Mouse (Mus musculus) midbrain, embryonic 13.5 days (tissue): Measurements from ENCODE around the gene Ddx23. TPM values are rescaled to one million over a fixed set of nuclear protein-coding genes. Genes with fewer than 3 reads are reported as not detected.
A peak's percentile ranks its signal among the peaks of the same experiment; 100 is the strongest.

Experiments used
- ATAC-seq: fragments of 200-750 bp; cut with Nextera tagmentation; 2 replicates; pipeline ENCODE4 v1.8.0; 2017; ENCODE audit warnings: mild to moderate bottlenecking, moderate TSS enrichment, moderate library complexity
- H3K27ac ChIP-seq: fragments of 300-500 bp; sonication (generic); 2 replicates; pipeline ENCODE4 v1.5.1; 2015; ENCODE audit warnings: inconsistent platforms, mild to moderate bottlenecking, moderate library complexity
- H3K27me3 ChIP-seq: fragments of 300-500 bp; sonication (generic); 2 replicates; pipeline ENCODE4 v1.6.1; 2015; ENCODE audit warnings: mild to moderate bottlenecking, inconsistent platforms
- H3K36me3 ChIP-seq: fragments of 300-500 bp; sonication (generic); 2 replicates; pipeline ENCODE4 v1.6.1; 2015; ENCODE audit warnings: mild to moderate bottlenecking, inconsistent platforms
- H3K4me1 ChIP-seq: fragments of 300-500 bp; sonication (generic); replicated peaks from 2 replicates; pipeline ENCODE4 v1.6.1; 2015; ENCODE audit warnings: inconsistent platforms
- H3K4me2 ChIP-seq: fragments of 300-500 bp; sonication (generic); replicated peaks from 2 replicates; pipeline ENCODE4 v1.6.1; 2015; ENCODE audit warnings: moderate library complexity, mild to moderate bottlenecking, inconsistent platforms
- H3K4me3 ChIP-seq: fragments of 300-500 bp; sonication (generic); replicated peaks from 2 replicates; pipeline ENCODE4 v1.5.1; 2015; ENCODE audit warnings: mild to moderate bottlenecking, inconsistent platforms
- H3K9ac ChIP-seq: fragments of 300-500 bp; sonication (generic); replicated peaks from 2 replicates; pipeline ENCODE4 v1.6.1; 2015; ENCODE audit warnings: mild to moderate bottlenecking, inconsistent platforms
- H3K9me3 ChIP-seq: fragments of 300-500 bp; sonication (generic); 2 replicates; pipeline ENCODE4 v1.6.1; 2016; ENCODE audit warnings: mild to moderate bottlenecking, inconsistent platforms
- WGBS: fragments of 180-500 bp; shearing (Covaris S2); methylation state at CpG from one replicate; pipeline ENCODE4 v1.1.7; 2015; 5-methylcytosine and 5-hydroxymethylcytosine counted together
- polyA plus RNA-seq: library from polyadenylated mRNA; unstranded; fragments of >200 nt; fragmentation: Nextera tagmentation; extraction: Ambion mirVana; gene quantifications from 2 replicates; pipeline ENCODE4 v1.2.1, GENCODE M21; 2015

Gene Ddx23
- polyA plus RNA-seq, 1 experiment from 2014 or later, result 28.6 TPM

- Histone ChIP-seq H3K4me2 (no peak overlapping the region), H3K4me1 (peaks cover 40% of the 10 kb centered on the region), H3K9me3 (no peaks in the 10 kb centered on the region), H3K4me3 (no peak overlapping the region), H3K27ac (no peak overlapping the region), H3K36me3 (peaks cover 10% of the 10 kb centered on the region), H3K9ac (no peak overlapping the region), H3K27me3 (0 out of 2 replicates have a peak, but pooled peaks cover 4% of the 10 kb centered on the region)
- ATAC-seq, result no peak
- WGBS, result 90% methylated on average over 4 of the region's 4 CpGs
These were observed 9.9 kb upstream of the Ddx23 start for GRCm38 (mm10) chr15:98672592-98672991.

GRCm38 (mm10) chr15:98664042-98664907, 1.6 kb upstream of the Ddx23 start:
- peaks cover 16% of the 10 kb centered on the region for H3K4me1 ChIP-seq
- ATAC-seq, result no peak
- H3K9ac ChIP-seq, result no peak overlapping the region
- H3K27me3 ChIP-seq, result no peaks in the 10 kb centered on the region
- no peak overlapping the region for H3K4me2 ChIP-seq
- H3K4me3 ChIP-seq, result no peak overlapping the region
- H3K36me3 ChIP-seq, result no peaks in the 10 kb centered on the region
- H3K27ac ChIP-seq, result no peak overlapping the region
- WGBS, result 84% methylated on average over 11 of the region's 11 CpGs
- no peaks in the 10 kb centered on the region for H3K9me3 ChIP-seq

GRCm38 (mm10) chr15:98662198-98662566, 512 bp downstream of the Ddx23 start:
- H3K4me3 ChIP-seq, result peak overlapping the region; percentile 84
- H3K4me2 ChIP-seq, result peak overlapping the region; percentile 78
- no peak for ATAC-seq
- peak overlapping the region; percentile 88 for H3K27ac ChIP-seq
- peak overlapping the region; percentile 89 for H3K9ac ChIP-seq
- peaks cover 16% of the 10 kb centered on the region for H3K4me1 ChIP-seq
- no peaks in the 10 kb centered on the region for H3K27me3 ChIP-seq
- H3K36me3 ChIP-seq, result peaks cover 21% of the 10 kb centered on the region
- H3K9me3 ChIP-seq, result no peaks in the 10 kb centered on the region
- WGBS, result under 1% methylated on average over 14 of the region's 14 CpGs

GRCm38 (mm10) chr15:98656982-98657751, 5.5 kb downstream of the Ddx23 start:
- Histone ChIP-seq H3K4me3 (no peak overlapping the region), H3K9me3 (no peaks in the 10 kb centered on the region), H3K27ac (no peak overlapping the region), H3K4me2 (no peak overlapping the region), H3K36me3 (peaks cover 71% of the 10 kb centered on the region), H3K27me3 (no peaks in the 10 kb centered on the region), H3K9ac (no peak overlapping the region), H3K4me1 (peaks cover 16% of the 10 kb centered on the region)
- 84% methylated on average over 15 of the region's 15 CpGs for WGBS
- no peak for ATAC-seq

- 94% methylated on average over 8 of the region's 8 CpGs for WGBS
- Histone ChIP-seq H3K4me3 (no peak overlapping the region), H3K27ac (no peak overlapping the region), H3K4me2 (no peak overlapping the region), H3K9ac (no peak overlapping the region), H3K27me3 (no peaks in the 10 kb centered on the region), H3K4me1 (no peaks in the 10 kb centered on the region), H3K9me3 (no peaks in the 10 kb centered on the region), H3K36me3 (peaks cover 100% of the 10 kb centered on the region)
- ATAC-seq, result no peak
These were observed 10.5 kb downstream of the Ddx23 start for GRCm38 (mm10) chr15:98652174-98652573.

- ATAC-seq, result no peak
- Histone ChIP-seq H3K4me3 (no peak overlapping the region), H3K27me3 (no peaks in the 10 kb centered on the region), H3K9ac (no peak overlapping the region), H3K4me2 (no peak overlapping the region), H3K9me3 (no peaks in the 10 kb centered on the region), H3K36me3 (peaks cover 100% of the 10 kb centered on the region), H3K4me1 (no peaks in the 10 kb centered on the region), H3K27ac (no peak overlapping the region)
- 94% methylated on average over 15 of the region's 15 CpGs for WGBS
These were observed 11.3 kb downstream of the Ddx23 start for GRCm38 (mm10) chr15:98651431-98651830.

GRCm38 (mm10) chr15:98648071-98648470, 14.6 kb downstream of the Ddx23 start:
- Histone ChIP-seq H3K9ac (no peak overlapping the region), H3K4me1 (no peaks in the 10 kb centered on the region), H3K27ac (no peak overlapping the region), H3K27me3 (no peaks in the 10 kb centered on the region), H3K4me2 (no peak overlapping the region), H3K36me3 (peaks cover 100% of the 10 kb centered on the region), H3K9me3 (no peaks in the 10 kb centered on the region), H3K4me3 (no peak overlapping the region)
- 95% methylated on average over 3 of the region's 3 CpGs for WGBS
- no peak for ATAC-seq

GRCm38 (mm10) chr15:98647308-98647707, 15.4 kb downstream of the Ddx23 start:
- H3K9ac ChIP-seq, result no peak overlapping the region
- H3K36me3 ChIP-seq, result peaks cover 100% of the 10 kb centered on the region
- H3K4me1 ChIP-seq, result no peaks in the 10 kb centered on the region
- no peak overlapping the region for H3K4me2 ChIP-seq
- no peaks in the 10 kb centered on the region for H3K9me3 ChIP-seq
- ATAC-seq, result no peak
- 93% methylated on average over 10 of the region's 10 CpGs for WGBS
- no peak overlapping the region for H3K27ac ChIP-seq
- no peak overlapping the region for H3K4me3 ChIP-seq
- H3K27me3 ChIP-seq, result no peaks in the 10 kb centered on the region

- H3K36me3 ChIP-seq, result peaks cover 100% of the 10 kb centered on the region
- no peaks in the 10 kb centered on the region for H3K9me3 ChIP-seq
- no peaks in the 10 kb centered on the region for H3K4me1 ChIP-seq
- H3K27ac ChIP-seq, result no peak overlapping the region
- no peak overlapping the region for H3K4me2 ChIP-seq
- ATAC-seq, result no peak
- H3K9ac ChIP-seq, result no peak overlapping the region
- no peaks in the 10 kb centered on the region for H3K27me3 ChIP-seq
- H3K4me3 ChIP-seq, result no peak overlapping the region
- 85% methylated on average over 8 of the region's 8 CpGs for WGBS
These were observed 16.0 kb downstream of the Ddx23 start for GRCm38 (mm10) chr15:98646737-98647136.

- Histone ChIP-seq H3K4me2 (no peak overlapping the region), H3K27me3 (no peaks in the 10 kb centered on the region), H3K9ac (no peak overlapping the region), H3K9me3 (no peaks in the 10 kb centered on the region), H3K4me3 (no peak overlapping the region), H3K27ac (peak overlapping the region; percentile 19; the same call in 1 of the 2 replicates), H3K4me1 (no peaks in the 10 kb centered on the region), H3K36me3 (peaks cover 100% of the 10 kb centered on the region)
- WGBS, result 93% methylated on average over 24 of the region's 24 CpGs
- no peak for ATAC-seq
These were observed 17.4 kb downstream of the Ddx23 start for GRCm38 (mm10) chr15:98645057-98646026.

GRCm38 (mm10) chr15:98644406-98644805, 18.3 kb downstream of the Ddx23 start:
- H3K9ac ChIP-seq, result no peak overlapping the region
- no peak for ATAC-seq
- 0 out of 2 replicates have a peak overlapping the region, but pooled peaks have one; percentile 30 for H3K27ac ChIP-seq
- H3K4me3 ChIP-seq, result no peak overlapping the region
- 84% methylated on average over 12 of the region's 12 CpGs for WGBS
- H3K4me1 ChIP-seq, result no peaks in the 10 kb centered on the region
- H3K9me3 ChIP-seq, result no peaks in the 10 kb centered on the region
- H3K27me3 ChIP-seq, result no peaks in the 10 kb centered on the region
- H3K36me3 ChIP-seq, result peaks cover 100% of the 10 kb centered on the region
- H3K4me2 ChIP-seq, result no peak overlapping the region
